Mouse (Mus musculus): ENCODE data around the gene Acadvl.
A peak's percentile ranks its signal among the peaks of the same experiment; 100 is the strongest.

DNA sequence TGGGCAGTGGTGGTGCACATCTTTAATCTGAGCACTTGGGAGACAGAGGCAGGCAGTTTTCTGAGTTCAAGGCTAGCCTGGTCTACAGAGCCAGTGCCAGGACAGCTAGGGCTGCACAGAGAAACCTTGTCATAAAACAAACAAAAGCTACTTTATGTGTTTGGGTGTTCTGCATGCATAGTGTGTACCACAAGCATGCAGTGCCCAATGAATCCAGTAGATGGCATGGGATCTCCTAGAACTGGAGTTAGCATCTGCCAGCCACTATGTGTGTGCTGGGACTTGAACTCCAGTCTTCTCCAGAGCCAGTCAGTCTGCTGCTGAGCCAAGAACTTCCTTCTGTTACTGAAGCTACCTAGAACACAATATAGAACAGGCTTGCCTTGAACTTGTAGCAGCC, 13.3 kb downstream of the Acadvl start:
- TF ChIP-seq CTCF (IDR thresholded peaks at IDR 0.05; ENCODE audit: borderline replicate concordance, extremely low read depth, insufficient read depth, insufficient read length): peak; percentile 48; the same call in 1 of the 2 replicates
- TF ChIP-seq POLR2A (IDR thresholded peaks at IDR 0.05; ENCODE audit: borderline replicate concordance, extremely low read depth, insufficient read depth, insufficient read length, poor library complexity, severe bottlenecking): no peak

All from brain, embryonic 14.5 days (tissue).